Mouse (Mus musculus) heart, postnatal 10 days (tissue): ENCODE measurements around the gene Zbp1. TPM values are rescaled to one million over a fixed set of nuclear protein-coding genes. Genes with fewer than 3 reads are reported as not detected.

Source experiments
- DNase-seq, 2 experiments: peaks; one replicate each; pipeline ENCODE4 v3.0.0; 2021
- intact Hi-C: fragments of 180-260 bp; cut with DNase I; formaldehyde crosslinking; loops from one replicate; pipeline ENCODE4 v1.15.1; 2025
- total RNA-seq, 2 experiments: library from RNA; stranded (reverse); gene quantifications; 2 replicates each; pipeline ENCODE4 v1.2.3; 2021

Zbp1 gene
- total RNA-seq, 2 experiments from 2014 or later = 0.25 to 0.41 TPM

DNA sequence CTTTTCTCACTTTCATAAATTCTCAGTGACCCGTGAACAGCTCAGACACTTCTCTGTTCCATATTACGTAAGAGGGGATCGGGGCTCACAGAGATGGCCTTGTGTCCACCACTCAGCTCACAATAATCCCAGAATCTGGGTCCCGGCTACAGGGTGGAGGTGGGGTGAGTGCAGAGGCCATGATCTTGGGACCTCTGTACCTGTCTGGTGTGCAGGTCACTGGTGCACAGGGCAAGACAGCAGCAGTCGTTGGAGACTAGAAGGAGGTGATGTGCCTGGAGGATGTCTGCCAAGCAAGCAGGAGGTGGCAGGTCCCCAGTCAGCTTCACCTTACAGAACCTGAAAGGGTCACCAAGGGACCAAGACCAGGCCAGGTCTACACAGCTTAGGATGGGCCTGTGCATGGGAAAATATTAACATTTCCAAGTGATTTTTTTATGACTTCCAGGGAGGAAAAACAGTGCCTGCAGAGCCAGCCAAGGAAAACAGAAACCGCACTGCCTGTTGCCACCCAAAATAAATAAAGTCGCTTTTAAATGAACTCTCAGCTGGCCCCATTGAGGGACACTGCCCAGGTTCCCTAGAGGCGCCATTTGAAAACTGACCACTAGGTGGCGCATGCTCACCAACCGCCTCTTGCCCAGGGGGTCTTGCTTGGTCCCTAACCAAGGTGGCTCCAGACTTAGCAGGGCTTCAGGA, 682 bp upstream of the Zbp1 start:
- peak; percentile 55 to 59 for DNase-seq
- intact Hi-C loops = loop anchor here (1.0 kb wide), 1 partner anchor 327 kb away; no protein-coding TSS in a partner anchor

- intact Hi-C loops = no loop called here
Observed at GRCm38 (mm10) chr2:173217763-173218258, 912 bp downstream of the Zbp1 start.

GRCm38 (mm10) chr2:173217246-173217645, 1.5 kb downstream of the Zbp1 start:
- intact Hi-C loops = no loop called here
- no peak for DNase-seq

More at GRCm38 (mm10) chr2:173217763-173218258, 912 bp downstream of the Zbp1 start:
- no peak for DNase-seq

- intact Hi-C loops = no loop called here
- DNase-seq = no peak
Observed at GRCm38 (mm10) chr2:173216840-173217239, 1.9 kb downstream of the Zbp1 start.

GRCm38 (mm10) chr2:173212227-173212626, 6.5 kb downstream of the Zbp1 start:
- DNase-seq = no peak
- intact Hi-C loops = no loop called here

DNA sequence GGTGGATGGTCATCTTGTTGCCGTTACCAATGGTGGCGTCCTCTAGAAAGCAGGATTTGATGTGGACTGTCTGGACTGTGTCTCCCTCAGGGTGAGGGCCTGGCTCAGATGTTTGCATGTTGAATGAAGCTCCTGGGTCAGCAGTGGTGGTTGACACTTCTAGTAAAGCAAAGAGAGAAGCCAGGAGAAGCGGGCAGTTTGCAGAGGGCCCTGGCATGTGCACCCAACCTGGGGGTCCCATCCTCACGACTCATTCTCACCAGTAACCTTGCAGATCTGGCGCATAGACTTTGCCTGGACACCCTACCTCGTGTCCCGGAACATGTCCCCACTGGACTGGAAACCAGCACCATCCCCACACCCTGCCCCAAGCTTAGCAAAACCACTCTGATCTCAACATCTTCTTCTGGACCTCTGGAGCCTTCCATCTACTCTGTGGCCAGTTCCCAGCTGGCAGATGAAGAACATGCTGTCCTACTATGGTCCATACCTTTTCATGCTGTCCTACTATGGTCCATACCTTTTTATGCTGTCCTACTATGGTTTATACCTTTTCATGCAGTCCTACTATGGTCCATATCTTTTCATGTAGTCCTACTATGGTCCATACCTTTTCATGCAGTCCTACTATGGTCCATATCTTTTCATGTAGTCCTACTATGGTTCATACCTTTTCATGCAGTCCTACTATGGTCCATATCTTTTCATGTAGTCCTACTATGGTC, 9.5 kb downstream of the Zbp1 start:
- DNase-seq = no peak
- intact Hi-C loops = no loop called here

DNA sequence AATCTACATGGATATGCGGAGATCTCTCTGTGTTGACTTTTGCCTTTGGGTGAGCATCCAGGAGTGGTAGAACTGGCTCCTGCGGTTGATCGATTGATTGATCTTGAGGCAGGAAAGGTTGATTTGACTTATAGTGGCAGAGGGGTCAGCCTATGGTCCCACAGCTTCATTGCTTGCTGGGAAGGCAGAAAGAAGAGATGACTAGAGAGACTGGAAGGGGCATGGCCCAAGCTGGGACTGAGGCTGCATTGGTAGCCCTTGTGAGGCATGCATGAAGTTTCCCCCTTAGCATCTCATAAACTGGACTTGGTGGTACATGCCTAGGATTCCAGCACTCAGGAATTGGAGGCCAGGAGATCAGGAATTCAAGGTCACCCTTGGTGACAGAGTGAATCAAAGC, 11.7 kb downstream of the Zbp1 start:
- intact Hi-C loops = no loop called here
- DNase-seq = no peak

DNA sequence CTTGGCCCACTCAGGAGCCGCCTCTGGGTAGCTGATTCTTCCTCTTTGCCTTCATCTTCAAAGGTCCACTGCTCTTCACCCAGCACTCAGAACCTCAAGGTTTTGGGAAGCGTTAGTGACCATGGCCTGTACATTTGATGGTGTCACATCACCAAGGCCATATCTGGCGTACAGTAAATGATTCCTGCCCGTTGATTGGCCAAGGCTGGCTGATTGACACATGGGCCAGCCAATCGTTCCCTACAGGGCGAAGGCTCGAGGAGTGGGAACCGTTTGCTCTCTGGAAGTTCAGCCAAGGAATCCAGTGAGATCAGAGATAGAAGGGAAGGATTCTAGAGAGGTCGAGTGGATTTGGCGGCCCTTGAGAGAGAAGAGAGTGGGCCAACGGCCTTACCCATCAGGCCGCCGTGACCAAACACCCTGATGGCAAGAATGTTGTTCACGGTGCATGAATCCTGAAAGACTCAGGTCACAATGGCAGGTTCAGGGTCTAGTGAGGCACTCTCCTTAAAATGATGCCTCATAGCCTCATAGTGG, 13.1 kb downstream of the Zbp1 start:
- no peak for DNase-seq

DNA sequence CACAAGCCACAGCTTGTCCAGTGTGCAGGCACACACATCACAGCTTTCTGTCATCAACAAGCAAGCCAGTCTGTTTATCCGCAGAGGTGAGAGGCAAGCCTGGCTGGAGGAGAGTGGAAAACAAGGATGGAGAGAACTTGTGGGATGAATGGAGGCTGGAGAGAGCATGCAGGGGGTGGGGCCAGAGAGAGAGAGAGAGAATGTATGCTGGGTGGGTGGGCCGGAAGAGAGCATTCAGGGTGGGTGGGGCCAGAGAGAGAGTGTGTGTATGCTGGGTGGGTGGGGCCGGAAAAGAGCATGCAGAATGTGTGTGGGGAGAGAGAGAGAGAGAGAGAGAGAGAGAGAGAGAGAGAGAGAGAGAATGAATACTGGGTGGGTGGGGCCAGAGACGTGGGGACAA, 14.1 kb downstream of the Zbp1 start:
- intact Hi-C loops = no loop called here
- DNase-seq = no peak

More for the DNA sequence above, 13.1 kb downstream of the Zbp1 start:
- intact Hi-C loops = no loop called here

- intact Hi-C loops = no loop called here
Observed at GRCm38 (mm10) chr2:173203726-173204125, 15.0 kb downstream of the Zbp1 start.

GRCm38 (mm10) chr2:173202924-173203689, 15.6 kb downstream of the Zbp1 start:
- DNase-seq = no peak
- intact Hi-C loops = no loop called here

More at GRCm38 (mm10) chr2:173203726-173204125, 15.0 kb downstream of the Zbp1 start:
- DNase-seq = no peak

DNA sequence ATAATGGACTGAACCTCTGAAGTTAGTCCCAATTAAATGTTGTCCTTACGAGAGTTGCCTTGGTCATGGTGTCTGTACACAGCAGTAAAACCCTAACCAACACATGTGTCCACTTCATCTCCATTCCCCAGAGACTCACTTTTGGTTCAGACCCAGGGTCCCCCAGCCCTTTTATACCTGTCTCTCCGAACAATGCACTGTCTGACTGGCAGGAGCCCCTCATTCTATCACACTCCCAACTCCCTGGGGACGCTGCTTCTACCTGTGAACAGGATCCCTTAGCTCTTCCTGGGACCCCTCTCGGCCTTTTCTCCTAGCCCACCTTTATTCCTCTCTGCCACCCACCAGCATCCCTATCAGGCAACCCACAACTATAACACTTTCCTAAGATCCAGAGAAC, 23.9 kb downstream of the Zbp1 start:
- intact Hi-C loops = no loop called here
- DNase-seq = no peak

DNA sequence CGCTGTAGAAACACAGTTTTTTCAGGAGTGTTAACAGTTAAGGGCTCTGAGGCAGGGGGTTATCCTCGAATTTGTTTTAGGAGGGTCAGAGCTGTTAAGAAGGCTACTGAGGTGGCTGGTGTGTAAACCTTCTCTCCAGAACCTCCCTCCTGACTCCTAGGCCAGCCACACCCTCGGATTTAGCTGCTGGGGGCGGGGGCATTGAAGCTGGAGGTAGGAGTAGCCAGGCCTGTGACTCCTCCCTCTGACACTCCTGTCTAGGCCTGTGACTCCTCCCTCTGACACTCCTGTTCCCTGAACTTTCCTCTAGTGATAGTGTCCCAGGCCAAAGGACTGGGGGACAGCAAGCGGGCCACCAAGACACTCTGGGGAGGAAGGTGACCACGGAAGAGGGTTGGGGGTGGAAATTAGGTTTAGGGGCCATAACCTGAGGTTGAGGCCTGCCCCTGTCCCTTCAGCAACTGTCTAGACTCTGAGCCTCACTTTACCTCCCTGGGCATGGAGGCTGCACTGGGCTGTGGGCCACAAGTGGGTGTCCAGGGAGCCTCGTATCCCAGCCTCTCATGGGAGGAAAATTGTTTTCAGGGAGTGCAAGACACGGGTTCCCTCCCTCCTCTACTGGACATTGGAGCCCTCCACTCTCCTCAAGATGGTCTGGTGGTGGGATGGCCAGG, 31.4 kb downstream of the Zbp1 start:
- DNase-seq = peak in 1 of 2 experiments; percentile 22
- intact Hi-C loops = loop anchor here (10.0 kb wide), 2 partner anchors 1097 to 1717 kb away; partner anchors contain the start of gene Gnas

DNA sequence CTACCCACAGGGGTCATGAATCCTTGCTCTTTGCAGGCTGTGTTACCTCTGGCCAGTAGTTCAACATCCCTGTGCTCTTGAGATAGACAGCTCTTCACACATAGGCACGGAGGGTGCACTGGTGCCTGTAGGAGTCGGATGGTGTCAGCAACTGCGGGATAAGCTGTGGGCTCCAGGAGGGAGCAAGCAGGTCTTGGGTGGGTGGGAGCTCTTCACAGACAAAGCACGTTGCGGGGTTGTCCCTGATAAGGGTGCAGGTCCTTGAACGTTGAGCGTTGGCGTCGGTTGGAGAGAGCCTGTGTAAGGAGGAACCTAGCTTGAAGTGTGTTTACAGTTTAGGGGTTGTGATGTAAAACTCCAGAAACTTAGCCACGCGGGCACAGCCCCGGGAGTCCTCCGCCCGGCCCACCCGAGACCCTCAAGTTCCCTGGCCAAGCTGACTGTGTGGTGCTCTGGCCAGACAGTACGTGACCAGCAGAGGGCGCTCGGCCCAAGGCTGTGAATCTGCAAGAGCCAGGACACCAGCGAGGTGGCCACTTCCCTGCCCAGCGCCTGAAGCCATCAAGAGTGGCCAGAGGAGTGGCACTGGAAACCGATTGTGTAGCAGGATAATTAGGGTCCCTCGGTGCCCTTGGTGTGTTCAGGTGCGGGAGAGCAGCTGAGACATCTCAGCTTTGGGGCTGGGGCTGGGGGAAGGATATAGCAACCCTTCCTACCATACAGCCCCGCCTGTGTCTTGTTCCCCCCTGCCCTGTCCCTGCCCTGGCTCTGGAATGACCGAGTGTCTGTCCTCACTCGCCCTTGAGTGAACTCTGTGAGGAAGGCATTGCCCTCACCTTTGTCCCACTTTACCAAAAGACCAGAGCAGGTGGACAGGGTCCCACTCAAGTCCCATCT, 32.4 kb downstream of the Zbp1 start:
- peak; percentile 85 to 92 for DNase-seq
- intact Hi-C loops = loop anchor here (1.0 to 10.0 kb wide), 4 partner anchors 360 to 1719 kb away; partner anchors contain the start of gene Gnas

- no peak for DNase-seq
- intact Hi-C loops = loop anchor here (10.0 kb wide), 2 partner anchors 1100 to 1720 kb away; partner anchors contain the start of gene Gnas
Observed at GRCm38 (mm10) chr2:173185282-173185681, 33.4 kb downstream of the Zbp1 start.

DNA sequence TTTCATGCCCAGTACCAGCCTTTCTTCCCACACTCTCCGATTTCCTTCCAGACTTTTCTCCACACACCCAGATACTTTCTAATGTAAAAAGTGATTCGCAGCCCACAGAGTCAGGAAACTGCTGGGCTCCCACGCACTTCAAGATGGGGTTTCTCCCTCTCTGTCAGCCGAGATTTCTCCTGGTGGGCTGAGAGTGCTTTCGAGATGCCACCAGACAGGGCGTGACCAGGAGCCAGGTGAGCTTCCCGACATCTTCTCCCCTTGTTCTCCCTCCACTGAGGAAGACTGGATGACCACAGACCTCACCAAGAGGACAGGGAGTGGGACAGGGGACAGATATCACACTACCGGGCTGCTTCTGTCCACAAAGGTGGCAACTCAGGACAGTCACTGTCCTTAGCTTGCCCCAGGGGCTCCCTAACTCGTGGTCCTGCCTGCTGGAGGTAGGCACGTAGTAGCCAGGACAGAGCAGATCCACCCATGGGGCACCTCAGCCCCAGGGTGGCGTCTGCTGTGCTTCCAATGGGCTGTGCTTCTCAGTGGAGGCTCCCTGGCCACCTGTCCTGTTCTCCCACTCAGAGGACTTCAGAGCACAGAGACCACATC, 34.1 kb downstream of the Zbp1 start:
- DNase-seq = no peak
- intact Hi-C loops = loop anchor here (1.0 to 10.0 kb wide), 3 partner anchors 77 to 1720 kb away; partner anchors contain the start of gene Gnas

DNA sequence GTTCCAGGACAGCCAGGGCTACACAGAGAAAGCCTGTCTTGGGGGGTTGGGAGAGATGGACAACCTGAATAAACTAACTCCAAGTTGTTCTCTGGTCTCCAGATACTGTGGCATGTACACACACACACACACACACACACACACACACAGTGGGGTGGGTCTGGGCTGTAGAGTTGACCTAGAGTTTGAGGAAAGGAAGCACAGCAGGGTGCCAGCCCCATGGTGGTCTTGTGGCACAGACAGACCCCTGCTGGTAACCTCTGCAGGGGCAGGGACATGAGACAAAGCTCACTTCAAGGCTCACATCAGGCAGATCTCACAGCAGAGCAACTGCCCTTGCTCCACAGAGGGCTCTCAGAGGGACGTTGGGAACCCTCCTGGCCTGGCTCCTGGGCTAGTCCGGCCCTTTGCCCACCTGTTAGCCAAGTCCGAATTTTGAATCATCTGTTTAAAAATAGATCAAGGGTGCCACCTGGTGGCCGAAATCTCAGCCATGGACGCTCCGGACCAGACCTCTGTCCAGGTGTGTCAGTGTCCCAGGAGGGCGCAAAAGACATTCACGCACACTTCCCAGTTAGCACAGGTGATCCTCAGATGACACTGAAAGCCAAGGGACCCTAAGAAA, 34.8 kb downstream of the Zbp1 start:
- DNase-seq = peak; percentile 63 to 82
- intact Hi-C loops = loop anchor here (1.0 to 10.0 kb wide), 4 partner anchors 19 to 1721 kb away; partner anchors contain the start of gene Gnas

DNA sequence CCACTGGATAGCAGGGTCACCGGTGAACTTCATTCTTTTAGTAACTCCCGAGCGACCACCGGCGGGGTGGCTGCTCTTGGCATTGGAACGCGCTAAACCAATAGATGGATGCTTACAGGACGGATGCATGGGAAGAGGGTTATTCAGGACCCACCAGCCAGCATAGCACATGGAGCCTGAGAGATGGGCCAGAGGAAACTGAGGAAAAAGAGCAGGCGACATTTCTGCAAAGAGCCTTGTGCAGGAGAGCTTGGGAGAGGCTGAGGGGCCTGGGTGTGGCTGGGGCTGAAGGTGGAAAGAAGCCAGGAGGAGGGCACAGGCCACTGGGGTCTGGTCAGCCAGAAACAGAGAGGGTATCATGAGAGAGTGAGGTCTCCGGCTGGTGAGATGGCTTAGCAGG, 35.4 kb downstream of the Zbp1 start:
- intact Hi-C loops = loop anchor here (2.0 to 10.0 kb wide), 3 partner anchors 19 to 1721 kb away; partner anchors contain the start of gene Gnas
- DNase-seq = no peak
